Mouse (Mus musculus): ENCODE data around the gene Ppm1l.

Ppm1l gene

GRCm38 (mm10) chr3:69446989-69447388 lies 130.3 kb downstream of the Ppm1l start:
- no peak for DNase-seq

GRCm38 (mm10) chr3:69449041-69449440 lies 132.4 kb downstream of the Ppm1l start:
- no peak for DNase-seq

GRCm38 (mm10) chr3:69454330-69454729 lies 137.7 kb downstream of the Ppm1l start:
- DNase-seq: no peak

GRCm38 (mm10) chr3:69456071-69456470 lies 139.4 kb downstream of the Ppm1l start:
- DNase-seq: no peak

GRCm38 (mm10) chr3:69458756-69459155 lies 142.1 kb downstream of the Ppm1l start:
- DNase-seq: no peak

- no peak for DNase-seq
Observed at GRCm38 (mm10) chr3:69461956-69462355, 145.3 kb downstream of the Ppm1l start.

- no peak for DNase-seq
Observed at GRCm38 (mm10) chr3:69465751-69466150, 149.1 kb downstream of the Ppm1l start.

- no peak for DNase-seq
Observed at GRCm38 (mm10) chr3:69468280-69469008, 151.8 kb downstream of the Ppm1l start.

- DNase-seq: no peak
Observed at GRCm38 (mm10) chr3:69469463-69470141, 152.9 kb downstream of the Ppm1l start.

- DNase-seq: no peak
Observed at GRCm38 (mm10) chr3:69470142-69470796, 153.6 kb downstream of the Ppm1l start.

GRCm38 (mm10) chr3:69475850-69476450 lies 159.3 kb downstream of the Ppm1l start:
- no peak for DNase-seq

- peak; percentile 36 for DNase-seq
Observed at GRCm38 (mm10) chr3:69479937-69480336, 163.3 kb downstream of the Ppm1l start.

- DNase-seq: peak; percentile 39
Observed at GRCm38 (mm10) chr3:69481835-69482234, 165.2 kb downstream of the Ppm1l start.

- no peak for DNase-seq
Observed at GRCm38 (mm10) chr3:69484006-69484574, 167.4 kb downstream of the Ppm1l start.

GRCm38 (mm10) chr3:69484582-69484981 lies 167.9 kb downstream of the Ppm1l start:
- no peak for DNase-seq

GRCm38 (mm10) chr3:69485347-69485746 lies 168.7 kb downstream of the Ppm1l start:
- no peak for DNase-seq

- peak; percentile 16 for DNase-seq
Observed at GRCm38 (mm10) chr3:69485756-69486155, 169.1 kb downstream of the Ppm1l start.

GRCm38 (mm10) chr3:69487471-69487870 lies 170.8 kb downstream of the Ppm1l start:
- DNase-seq: no peak

GRCm38 (mm10) chr3:69489669-69490068 lies 173.0 kb downstream of the Ppm1l start:
- no peak for DNase-seq

- peak; percentile 94 for DNase-seq
Observed at GRCm38 (mm10) chr3:69490981-69491681, 174.5 kb downstream of the Ppm1l start.

- DNase-seq: no peak
Observed at GRCm38 (mm10) chr3:69494233-69495010, 177.8 kb downstream of the Ppm1l start.

GRCm38 (mm10) chr3:69497178-69497577 lies 180.5 kb downstream of the Ppm1l start:
- no peak for DNase-seq

All from kidney, adult 11 months (tissue).